Mouse (Mus musculus) CH12.LX (cell line): ENCODE measurements around the gene Stap2.

Experiments
- CTCF ChIP-seq, 2 experiments: IDR thresholded peaks in 1 of 2; conservative IDR thresholded peaks in 1 of 2; 2 replicates each; pipeline ENCODE4 v1.5.1; 2011 to 2012; ENCODE audit warnings: low read depth in 2 of 2, low read length in 2 of 2, improper control_type of control experiment in 1 of 2, inconsistent platforms in 1 of 2, mild to moderate bottlenecking in 1 of 2, moderate library complexity in 1 of 2
- HCFC1 ChIP-seq: IDR thresholded peaks from 2 replicates; pipeline ENCODE4 v1.6.1; 2012; ENCODE audit warnings: low read depth, mild to moderate bottlenecking, inconsistent platforms, low read length, improper control_type of control experiment
- TBP ChIP-seq: conservative IDR thresholded peaks from 2 replicates; pipeline ENCODE4 v1.6.1; 2011; ENCODE audit warnings: low read depth, low read length, improper control_type of control experiment

DNA sequence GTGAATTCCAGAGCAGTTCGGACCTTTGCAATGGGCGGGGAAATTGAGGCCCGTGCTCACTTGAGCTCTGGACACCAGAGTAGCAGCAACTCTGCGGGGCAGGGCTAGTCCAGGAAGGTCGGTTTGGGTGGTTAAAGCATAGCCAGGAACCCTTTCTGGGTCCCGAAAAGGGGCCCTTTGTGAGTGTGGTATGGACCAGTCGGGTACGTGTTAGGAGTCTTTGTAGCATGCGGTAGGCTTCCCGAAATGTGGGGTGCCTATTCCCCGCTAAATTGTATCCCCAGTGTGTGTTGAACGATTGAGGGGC is 35.4 kb upstream of the Stap2 start:
- TF ChIP-seq HCFC1 (no peak), TBP (no peak), CTCF (conservative IDR thresholded peaks at IDR 0.05 in 1 of 2, IDR thresholded peaks at IDR 0.05 in 1 of 2; ENCODE audit: low read depth in 2 of 2, low read length in 2 of 2) (no peak)
